Mouse (Mus musculus): ENCODE results near the gene Lpin1.

The Lpin1 gene

DNA sequence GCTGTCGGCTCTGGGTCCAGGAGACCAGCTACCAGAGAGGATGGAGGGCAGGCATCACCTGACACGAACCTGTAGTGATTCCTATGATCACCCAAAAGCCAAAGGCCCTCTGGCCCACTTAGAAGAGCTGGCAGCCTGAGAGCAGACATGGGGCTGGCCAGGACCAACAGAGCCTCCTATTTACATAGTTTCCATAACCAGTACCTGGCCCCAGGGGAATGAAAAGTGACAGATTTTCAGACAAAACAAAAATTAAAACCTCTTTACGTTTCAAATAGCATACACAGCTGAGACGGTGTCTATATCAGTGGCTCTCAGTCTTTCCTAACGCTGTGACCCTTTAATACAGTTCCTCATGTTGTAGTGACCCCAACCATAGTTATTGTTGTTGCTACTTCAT is 83.9 kb downstream of the Lpin1 start:
- no peak for DNase-seq (ENCODE audit: low read depth)

DNA sequence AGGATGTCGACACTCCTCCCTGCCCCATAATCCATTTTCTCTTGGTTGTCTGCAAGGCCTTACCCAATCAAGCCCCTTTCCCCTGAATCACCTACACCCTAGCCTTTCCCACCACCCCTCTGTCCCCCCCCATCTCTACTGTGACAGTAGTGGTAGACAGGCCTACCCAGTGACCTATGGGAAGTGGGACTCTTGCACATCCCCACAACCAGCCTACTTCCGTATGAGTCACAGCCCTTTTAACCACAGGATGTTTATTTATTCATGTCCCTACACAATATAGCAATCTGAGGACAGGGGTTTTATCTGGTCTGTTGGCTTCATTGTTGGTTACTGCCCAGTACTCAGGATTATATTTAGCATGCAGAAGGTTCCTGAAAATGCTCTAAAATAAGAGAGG is 84.6 kb downstream of the Lpin1 start:
- DNase-seq (ENCODE audit: low read depth), result no peak

DNA sequence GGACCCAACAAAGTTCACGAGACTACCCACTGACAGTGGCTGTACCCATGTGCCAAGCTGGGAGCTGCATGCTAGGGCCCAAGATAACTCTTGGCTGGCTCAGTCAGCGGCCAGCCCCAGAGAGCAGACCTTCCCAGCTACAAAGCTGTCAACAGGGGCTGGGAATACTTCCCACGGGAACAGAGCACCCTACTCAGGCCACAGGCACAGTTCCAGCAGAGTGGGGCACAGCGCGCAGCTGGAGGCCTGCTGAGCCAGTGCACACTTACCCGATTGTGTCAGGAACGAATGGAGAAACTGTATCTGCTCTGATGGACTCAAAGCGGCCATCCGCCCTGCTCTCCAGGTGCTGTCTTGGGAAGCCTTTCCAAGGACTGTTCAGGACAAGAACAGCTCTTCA is 95.6 kb downstream of the Lpin1 start:
- peak; percentile 47 for DNase-seq (ENCODE audit: low read depth)

DNA sequence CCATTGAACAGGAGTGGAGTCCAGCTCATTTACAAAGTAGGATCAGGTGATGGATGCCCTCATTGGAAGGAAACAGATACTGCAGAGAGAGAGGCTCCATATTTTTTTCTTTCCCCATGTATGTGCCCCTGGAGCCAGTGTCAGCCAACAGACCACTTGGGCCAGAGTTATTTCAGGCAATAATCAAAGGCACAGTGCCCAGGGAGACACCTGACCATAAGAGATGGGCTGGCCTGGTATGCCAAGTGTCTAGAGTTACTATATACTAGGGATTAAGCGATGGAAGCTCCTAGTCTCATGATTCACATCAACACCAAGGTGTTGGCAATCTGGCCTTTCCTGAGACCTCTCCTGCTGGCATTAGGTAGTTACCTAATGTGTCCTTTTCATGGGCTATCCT is 97.8 kb downstream of the Lpin1 start:
- no peak for DNase-seq (ENCODE audit: low read depth)

DNA sequence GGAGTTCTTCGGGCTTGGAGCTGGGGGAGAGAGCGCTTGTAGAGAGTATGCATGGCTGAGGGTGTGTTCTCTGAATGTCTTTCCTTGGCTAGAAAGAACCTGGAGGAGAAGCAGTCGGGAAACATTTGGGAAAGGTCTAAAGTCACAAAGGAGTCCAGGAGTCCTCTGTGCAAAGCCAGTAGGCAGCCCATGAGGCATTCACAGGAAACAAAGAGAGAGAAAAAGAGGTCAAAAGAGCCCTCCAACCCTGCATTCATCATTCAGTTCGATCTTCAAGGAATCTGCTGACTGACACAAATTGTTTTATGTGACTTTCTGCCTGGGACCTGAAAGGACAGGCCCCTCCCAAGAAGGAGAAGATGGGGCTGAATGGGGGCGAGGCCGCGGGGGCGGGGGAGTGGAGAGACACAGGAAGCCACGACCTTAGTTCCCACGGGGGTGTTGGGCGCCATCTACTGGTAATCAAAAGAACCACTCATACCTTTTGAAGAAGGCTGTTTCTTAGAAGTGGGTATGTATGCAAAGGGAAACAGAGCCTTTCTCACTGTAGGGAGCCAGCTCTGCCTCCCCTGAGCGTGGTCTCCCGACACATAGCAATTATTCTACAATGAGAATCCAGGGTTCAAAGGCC is 101.5 kb downstream of the Lpin1 start:
- DNase-seq (ENCODE audit: low read depth), result peak; percentile 34

DNA sequence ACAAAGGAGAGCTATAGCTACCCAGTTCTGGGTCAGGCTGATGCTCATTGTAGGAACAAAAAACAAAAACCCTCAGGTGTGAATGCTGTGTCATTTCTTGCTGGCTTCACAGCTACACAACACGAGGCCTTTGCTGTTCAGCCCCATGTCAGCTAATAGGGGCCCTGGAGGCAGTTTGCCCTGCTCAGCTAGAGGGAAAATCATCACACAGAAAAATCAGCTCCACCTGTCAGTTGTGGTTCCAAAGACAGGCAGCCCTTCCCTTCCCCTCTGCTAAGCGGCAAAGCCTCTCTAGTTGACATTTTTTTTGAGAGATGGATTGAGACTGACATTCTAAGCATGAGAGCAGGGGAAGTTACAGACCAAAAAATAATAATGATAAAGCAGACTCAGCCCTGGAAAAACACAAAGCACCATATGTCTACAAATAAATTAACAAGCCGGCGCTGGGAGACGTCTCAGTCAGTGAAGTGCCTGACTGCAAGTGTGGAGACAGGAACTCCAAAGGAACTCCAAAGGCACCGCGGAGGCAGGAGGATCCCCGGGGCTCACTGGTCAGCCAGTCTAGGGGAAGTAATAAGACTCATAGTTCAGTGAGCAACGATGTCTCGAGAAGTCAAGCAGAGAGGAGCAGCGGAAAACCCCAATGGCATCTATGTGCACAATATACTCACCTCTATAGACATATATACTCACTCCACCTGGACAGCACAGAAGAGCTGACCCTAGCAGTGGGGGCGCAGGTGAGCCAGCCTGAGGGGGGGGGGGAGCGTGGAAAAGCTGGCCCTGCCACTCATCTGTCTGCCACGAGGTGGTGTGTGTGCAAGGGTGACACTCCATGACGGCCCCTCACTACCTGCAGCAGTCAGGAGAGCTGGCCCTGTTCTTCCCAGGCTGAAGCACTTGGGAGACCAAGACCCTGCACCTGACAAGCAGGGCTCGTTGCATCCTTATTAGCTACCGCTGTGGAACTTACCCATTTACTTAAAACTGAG is 103.7 kb downstream of the Lpin1 start:
- DNase-seq (ENCODE audit: low read depth), result no peak

DNA sequence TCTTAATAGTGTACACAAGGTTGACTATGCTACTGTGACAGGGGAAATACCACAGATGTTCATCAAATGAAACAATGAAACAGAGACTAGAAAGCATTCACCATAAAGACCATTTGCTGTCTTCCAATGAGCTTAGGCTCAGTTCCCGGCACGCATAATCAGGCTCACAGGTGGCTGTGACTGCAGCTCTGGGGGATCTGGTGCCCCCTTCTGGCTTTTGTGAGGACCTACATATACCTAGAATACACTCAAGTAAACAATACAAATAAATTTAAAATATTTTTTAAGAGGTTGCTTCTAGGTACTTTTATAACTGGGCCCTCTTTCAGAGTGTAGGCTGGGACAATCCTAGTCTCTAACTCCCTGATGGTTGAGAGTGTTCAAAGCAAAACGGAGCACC is 106.5 kb downstream of the Lpin1 start:
- DNase-seq (ENCODE audit: low read depth), result no peak

DNA sequence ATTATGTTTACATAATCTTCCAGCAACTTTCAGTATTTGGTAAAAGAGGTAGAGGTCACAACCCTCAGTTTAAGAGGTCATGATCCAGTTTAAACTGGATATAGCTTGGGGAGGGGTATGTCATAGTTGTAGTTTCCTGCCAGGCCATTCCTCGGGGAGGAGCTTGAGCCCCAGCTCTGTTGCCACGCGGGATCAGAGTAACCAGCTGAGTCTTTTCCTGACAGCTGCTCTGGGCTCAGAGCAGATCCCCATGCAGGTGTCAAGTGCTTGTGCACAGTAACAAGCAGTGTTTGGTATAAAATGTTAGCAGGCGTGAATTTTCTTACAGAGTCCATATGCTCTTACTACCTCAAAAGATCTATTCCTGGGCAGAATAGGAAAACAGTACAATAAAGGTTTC is 112.8 kb downstream of the Lpin1 start:
- no peak for DNase-seq (ENCODE audit: low read depth)

DNA sequence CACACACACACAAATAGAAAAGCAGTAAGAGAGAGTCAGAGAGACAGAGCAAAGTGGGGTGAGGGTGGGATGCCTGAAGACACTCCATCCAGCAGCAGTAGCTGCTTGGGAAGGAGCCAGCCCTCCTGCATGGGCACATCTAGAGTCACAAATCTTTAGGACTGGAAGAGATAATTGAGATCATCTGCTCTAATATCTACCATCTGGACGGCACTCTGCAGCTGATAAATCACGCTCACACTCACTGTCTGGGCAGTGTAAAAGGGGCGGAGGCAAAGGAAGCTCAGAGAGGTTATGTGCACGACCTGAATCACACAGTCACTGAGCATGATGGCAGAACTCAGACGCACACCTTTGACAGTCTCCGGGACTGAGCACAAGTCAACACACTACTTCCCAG is 118.1 kb downstream of the Lpin1 start:
- no peak for DNase-seq (ENCODE audit: low read depth)

DNA sequence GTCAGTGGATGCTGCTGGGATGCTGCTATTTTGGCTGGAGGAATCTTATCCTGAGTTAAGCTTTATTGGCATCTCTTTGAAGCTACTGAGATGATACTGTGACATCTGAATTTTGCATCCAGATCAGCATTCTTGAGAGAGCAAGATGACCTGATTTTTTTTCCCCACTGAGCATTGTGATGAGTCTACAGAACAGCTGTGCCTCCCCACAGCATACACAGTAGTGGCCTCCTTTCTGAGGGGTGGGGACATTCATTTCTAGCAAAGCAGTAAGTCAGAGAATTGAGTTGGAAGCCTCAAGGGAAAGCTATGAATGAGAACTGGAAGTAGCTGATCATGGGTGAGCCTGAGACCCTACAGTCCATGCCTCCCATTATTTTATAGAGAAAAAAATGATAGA is 121.9 kb downstream of the Lpin1 start:
- no peak for DNase-seq (ENCODE audit: low read depth)

DNA sequence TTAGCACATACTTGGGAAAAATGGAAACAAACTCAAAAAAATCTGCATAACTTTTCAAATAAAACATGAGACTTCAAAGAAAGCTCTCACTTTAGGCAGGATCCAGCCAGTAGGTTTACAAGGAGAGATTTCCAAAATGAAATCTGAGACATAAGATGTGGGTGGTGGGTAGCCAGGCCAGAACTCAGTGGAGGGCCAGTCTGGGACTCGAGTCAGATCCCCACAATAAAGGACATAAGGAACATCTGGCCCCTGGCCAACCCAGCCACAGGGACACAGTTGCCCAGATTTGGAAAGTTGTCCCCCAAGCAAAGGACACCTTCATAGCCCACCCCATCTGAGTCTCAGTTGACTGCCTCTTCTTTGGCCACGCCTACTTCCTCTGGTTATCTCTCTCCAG is 123.3 kb downstream of the Lpin1 start:
- no peak for DNase-seq (ENCODE audit: low read depth)
